10 mouse cellular contexts compared by ENCODE assay signal in the genomic region with DNA sequence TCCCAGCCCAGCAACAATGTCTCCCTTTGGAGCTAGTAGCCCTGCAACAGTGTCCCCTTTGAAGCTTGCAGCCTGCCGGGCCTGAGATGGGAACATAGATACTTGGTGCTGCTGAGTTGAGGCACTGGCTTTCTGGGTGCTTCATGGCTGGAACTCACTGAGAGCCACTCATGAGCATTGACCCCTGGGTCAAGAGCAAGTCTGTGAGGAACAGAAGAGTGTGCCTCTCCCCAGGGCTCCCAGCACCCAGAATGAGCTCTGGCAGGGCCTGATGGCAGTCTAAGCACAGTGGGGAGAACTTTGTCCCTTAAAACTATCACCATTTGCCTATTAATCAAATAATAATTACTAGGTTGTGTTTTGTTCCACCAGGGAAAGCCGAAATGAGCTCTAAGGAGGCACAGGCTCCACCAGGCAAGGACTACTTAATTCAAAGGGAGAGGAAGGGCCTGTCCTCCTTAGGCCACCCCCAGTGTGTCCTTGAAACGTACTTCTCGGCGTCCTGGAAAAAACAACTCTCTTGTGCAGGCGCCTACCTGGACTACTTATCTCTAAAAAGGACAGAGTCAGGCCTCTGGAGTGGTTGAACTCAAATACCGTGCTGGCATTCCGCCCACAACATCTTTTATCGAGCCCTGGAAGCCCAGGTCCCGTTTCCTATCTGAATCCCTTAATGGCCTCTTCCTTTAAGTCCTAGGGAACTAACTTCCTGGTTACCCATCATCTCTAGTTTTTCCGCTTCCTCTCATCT. TPM values are rescaled to one million over a fixed set of nuclear protein-coding genes. Genes with fewer than 3 reads are reported as not detected.
DNase-seq lines count a peak whose midpoint lies in the region; ATAC-seq lines count a peak whose summit lies in the region.
"Had no signal": no experiment of that assay in that cellular context is flagged by ENCODE, and none has a peak within 500 bp of the region (broad histone marks: within the 10 kb centered on the region; RNA-seq: fewer than 3 reads in every experiment).

No protein-coding gene starts in this region.

- peak overlapping the region; percentile 28; the same call in 1 of the 2 replicates for H3K27ac ChIP-seq in heart, embryonic 15.5 days
- H3K27ac ChIP-seq in embryonic facial prominence, embryonic 10.5 days (replicated peaks) = 0 out of 2 replicates have a peak overlapping the region, but pooled peaks have one; percentile 4
- peak overlapping the region; percentile 28; the same call in 1 of the 2 replicates for H3K27ac ChIP-seq in hindbrain, embryonic 15.5 days (replicated peaks)
- no peak overlapping the region for H3K27ac ChIP-seq in forebrain, embryonic 13.5 days

- peaks cover 4% of the 10 kb centered on the region for H3K27me3 ChIP-seq in heart, embryonic 15.5 days
- no peaks in the 10 kb centered on the region for H3K27me3 ChIP-seq in embryonic facial prominence, embryonic 10.5 days (replicated peaks; ENCODE audit: low read depth, poor library complexity, severe bottlenecking)
- no peaks in the 10 kb centered on the region for H3K27me3 ChIP-seq in hindbrain, embryonic 15.5 days
- H3K27me3 ChIP-seq in forebrain, embryonic 13.5 days = no peaks in the 10 kb centered on the region

- no peaks in the 10 kb centered on the region for H3K36me3 ChIP-seq in heart, embryonic 15.5 days
- no peaks in the 10 kb centered on the region for H3K36me3 ChIP-seq in embryonic facial prominence, embryonic 10.5 days (replicated peaks)
- no peaks in the 10 kb centered on the region for H3K36me3 ChIP-seq in hindbrain, embryonic 15.5 days
- no peaks in the 10 kb centered on the region for H3K36me3 ChIP-seq in forebrain, embryonic 13.5 days (ENCODE audit: poor library complexity, severe bottlenecking)

- no peak overlapping the region for H3K4me2 ChIP-seq in heart, embryonic 15.5 days
- no peak overlapping the region for H3K4me2 ChIP-seq in hindbrain, embryonic 15.5 days
- no peak overlapping the region for H3K4me2 ChIP-seq in forebrain, embryonic 13.5 days

- H3K9ac ChIP-seq in heart, embryonic 15.5 days = no peak overlapping the region
- no peak overlapping the region for H3K9ac ChIP-seq in hindbrain, embryonic 15.5 days
- no peak overlapping the region for H3K9ac ChIP-seq in forebrain, embryonic 13.5 days
- H3K9ac ChIP-seq: liver, postnatal 0 days had no signal

- H3K9me3 ChIP-seq in heart, embryonic 15.5 days (replicated peaks) = no peaks in the 10 kb centered on the region
- H3K9me3 ChIP-seq in embryonic facial prominence, embryonic 10.5 days = no peaks in the 10 kb centered on the region
- no peaks in the 10 kb centered on the region for H3K9me3 ChIP-seq in hindbrain, embryonic 15.5 days
- no peaks in the 10 kb centered on the region for H3K9me3 ChIP-seq in forebrain, embryonic 13.5 days (replicated peaks)

- no peak for ATAC-seq in heart, embryonic 15.5 days (replicated peaks; ENCODE audit: insufficient number of reproducible peaks, insufficient read depth, low FRiP score, low read depth)
- no peak for ATAC-seq in hindbrain, embryonic 15.5 days (ENCODE audit: low FRiP score, low read depth)
- ATAC-seq in forebrain, embryonic 13.5 days = no peak
- ATAC-seq: forebrain, embryonic 16.5 days; liver, postnatal 0 days had no signal

- H3K4me3 ChIP-seq in heart, embryonic 15.5 days = no peak overlapping the region
- H3K4me3 ChIP-seq in embryonic facial prominence, embryonic 10.5 days = no peak overlapping the region
- H3K4me3 ChIP-seq in hindbrain, embryonic 15.5 days = no peak overlapping the region
- H3K4me3 ChIP-seq in forebrain, embryonic 13.5 days = no peak overlapping the region

- peaks cover 59% of the 10 kb centered on the region for H3K4me1 ChIP-seq in heart, embryonic 15.5 days (replicated peaks)
- peaks cover 66% of the 10 kb centered on the region for H3K4me1 ChIP-seq in embryonic facial prominence, embryonic 10.5 days
- H3K4me1 ChIP-seq in hindbrain, embryonic 15.5 days (replicated peaks) = peaks cover 45% of the 10 kb centered on the region
- H3K4me1 ChIP-seq in forebrain, embryonic 13.5 days = peaks cover 38% of the 10 kb centered on the region

- 37% methylated on average over 11 of the region's 11 CpGs for WGBS in heart, embryonic 15.5 days
- WGBS in embryonic facial prominence, embryonic 10.5 days = 79% methylated on average over 11 of the region's 11 CpGs
- WGBS in hindbrain, embryonic 15.5 days = 83% methylated on average over 11 of the region's 11 CpGs
- WGBS in forebrain, embryonic 13.5 days = 85% methylated on average over 11 of the region's 11 CpGs

- DNase-seq in heart, adult 8-10 months (ENCODE audit: low spot score) = no peak
- DNase-seq in embryonic facial prominence, embryonic 10.5 days (ENCODE audit: low spot score) = no peak
- DNase-seq in lung, postnatal 10 days = peak; percentile 53
- DNase-seq in left cerebral cortex, adult 18-20 months (ENCODE audit: low spot score in 2 of 2) = no peak
- DNase-seq: embryo, embryonic 11 days; liver, postnatal 0 days had no signal

RNA-seq across cellular contexts. Expression of a gene that starts 52.1 kb away (rescaled TPM):
- 20.7 and 29.3 TPM in 2 replicates for polyA plus RNA-seq in heart, embryonic 15.5 days (2015; fragmentation: Nextera tagmentation; extraction: Ambion mirVana)
- 10 to 100 TPM; 13.4 to 17.4 (median 14.6) TPM for total RNA-seq in heart, adult 8-10 months (2022)
- 34.2 and 37.4 TPM in 2 replicates for polyA plus RNA-seq in embryonic facial prominence, embryonic 10.5 days (2016; fragmentation: Nextera tagmentation; extraction: Ambion mirVana)
- polyA plus RNA-seq in hindbrain, embryonic 15.5 days (2015; fragmentation: Nextera tagmentation; extraction: Ambion mirVana) = 128 and 129 TPM in 2 replicates
- polyA plus RNA-seq in forebrain, embryonic 13.5 days (2015; fragmentation: Nextera tagmentation; extraction: Ambion mirVana) = 31.4 and 37.0 TPM in 2 replicates
- 10 to 100 TPM; 80.0 to 93.6 TPM for total RNA-seq in left cerebral cortex, adult 18-20 months (2021)
